Mouse (Mus musculus) lung, adult 10 weeks (tissue): ENCODE results near the gene Fam43a. TPM values are rescaled to one million over a fixed set of nuclear protein-coding genes. Genes with fewer than 3 reads are reported as not detected.

Experiments
- polyA plus RNA-seq: library from polyadenylated mRNA; stranded (reverse); fragments of 350-450 nt; fragmentation: Illumina TruSeq; extraction: RNeasy Lipid Tissue Mini Kit (QIAGEN cat#74804); gene quantifications from one replicate; pipeline ENCODE4 v1.2.3, GENCODE M21; 2014; ENCODE audit warnings: low read depth, low replicate concordance; ENCODE audit not compliant: insufficient read depth

Fam43a gene
- 17.8 TPM for polyA plus RNA-seq

GRCm38 (mm10) chr16:30599491-30600268 is at the start of gene Fam43a:
Gene Fam43a, plus strand, starts transcription at chr16:30599723.

GRCm38 (mm10) chr16:30550748-30551192 is 48.8 kb upstream of the Fam43a start, which contains the start of gene Tmem44:
Gene Tmem44, minus strand, starts transcription at chr16:30550842.

GRCm38 (mm10) chr16:30587494-30588327 is 11.8 kb upstream of the Fam43a start, which contains the start of gene Lsg1:
Gene Lsg1, minus strand, starts transcription at chr16:30587592.

Other genes with a start within 250 kb of the Fam43a start
- 25.7 TPM for gene Atp13a3, start 193.7 kb upstream of the Fam43a start, polyA plus RNA-seq
- gene Tmem44, start 48.9 kb upstream of the Fam43a start, polyA plus RNA-seq, result 12.2 TPM
- 14.2 TPM for gene Lsg1, start 12.1 kb upstream of the Fam43a start, polyA plus RNA-seq